Mouse (Mus musculus): Measurements from ENCODE around the gene Rab40b.

GRCm38 (mm10) chr11:121340287-121340686, 47.8 kb downstream of the Rab40b start:
- no peak for TF ChIP-seq CTCF (conservative IDR thresholded peaks at IDR 0.05; ENCODE audit: insufficient read depth, insufficient read length, low read depth, low read length)
- no peak for TF ChIP-seq POLR2A (IDR thresholded peaks at IDR 0.05; ENCODE audit: low read depth, low read length)

All from kidney, adult 2 months (tissue).